Mouse (Mus musculus) gastrocnemius, postnatal 36 days (tissue): ENCODE measurements at regions not wholly inside any gene's neighbourhood (a gene's known extent, or its start where the extent isn't known, plus 50 kb on each side); places are given as distances from the start of the nearest gene placed in this dataset.
A peak's percentile ranks its signal among the peaks of the same experiment; 100 is the strongest.

ENCODE experiments used
- DNase-seq, 2 experiments: peaks; one replicate each; pipeline ENCODE4 v3.0.0; 2022
- intact Hi-C: fragments of 180-260 bp; cut with DNase I; formaldehyde crosslinking; loops from one replicate; pipeline ENCODE4 v1.15.1; 2025

DNA sequence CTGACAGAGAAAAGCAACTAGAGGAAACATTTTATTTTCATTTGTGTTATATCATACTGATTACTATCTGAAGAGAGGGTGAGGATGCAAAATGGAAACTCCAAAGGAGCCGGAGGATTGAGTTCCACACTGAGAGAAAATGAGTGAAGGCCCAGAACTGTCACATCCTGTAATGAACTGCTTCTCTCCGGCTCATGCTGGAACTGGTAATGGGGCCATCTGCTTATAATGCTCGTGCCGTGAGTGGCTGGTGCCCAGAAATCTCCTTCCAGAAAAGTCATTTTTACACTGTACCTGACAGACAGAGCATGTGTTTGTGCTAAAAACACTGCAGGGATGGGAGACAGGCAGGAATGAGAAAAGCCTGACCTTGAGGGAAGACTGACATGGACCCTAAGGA, 483.5 kb upstream of the Pkdcc start:
- no peak for DNase-seq

DNA sequence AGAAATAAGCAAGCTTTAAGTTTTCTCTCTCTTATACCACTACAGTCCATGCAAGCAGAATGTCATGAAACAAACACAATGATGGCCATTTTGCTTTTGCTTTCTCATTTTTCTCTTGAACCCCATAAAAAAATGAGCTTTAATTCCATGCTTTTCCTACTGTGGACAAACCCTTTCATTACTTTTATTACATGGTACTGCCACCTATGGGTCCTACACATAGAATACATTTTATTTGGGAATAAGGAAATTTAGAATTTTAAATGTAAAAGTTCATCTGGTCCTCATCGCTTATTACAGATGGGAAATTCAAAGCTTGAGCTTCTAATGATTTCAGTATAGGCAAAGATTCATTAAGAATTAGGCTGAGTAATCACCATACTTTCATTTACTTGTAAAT, 472.6 kb upstream of the Pkdcc start:
- no peak for DNase-seq
- intact Hi-C loops, result no loop called here

More for the DNA sequence above, 483.5 kb upstream of the Pkdcc start:
- intact Hi-C loops, result no loop called here

DNA sequence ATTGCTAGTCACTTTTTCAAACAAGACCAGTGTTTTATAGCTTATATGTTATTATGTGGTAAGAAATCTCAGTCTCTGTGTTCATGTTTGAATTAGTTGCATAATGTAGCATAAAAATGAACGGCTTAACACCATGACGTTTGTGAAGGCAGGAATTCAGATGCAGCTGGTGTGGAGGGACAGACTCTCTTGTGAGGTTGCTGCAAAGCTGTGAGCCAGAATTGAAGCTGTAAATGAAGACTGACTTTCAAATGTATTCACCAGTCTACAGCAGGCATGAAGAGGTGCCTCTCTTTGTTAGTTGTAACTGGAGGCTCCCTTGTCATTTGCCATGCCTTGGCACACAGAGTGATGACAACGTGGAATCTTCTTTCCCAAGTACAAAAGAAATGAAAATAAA, 457.7 kb upstream of the Pkdcc start:
- no peak for DNase-seq
- intact Hi-C loops, result no loop called here

DNA sequence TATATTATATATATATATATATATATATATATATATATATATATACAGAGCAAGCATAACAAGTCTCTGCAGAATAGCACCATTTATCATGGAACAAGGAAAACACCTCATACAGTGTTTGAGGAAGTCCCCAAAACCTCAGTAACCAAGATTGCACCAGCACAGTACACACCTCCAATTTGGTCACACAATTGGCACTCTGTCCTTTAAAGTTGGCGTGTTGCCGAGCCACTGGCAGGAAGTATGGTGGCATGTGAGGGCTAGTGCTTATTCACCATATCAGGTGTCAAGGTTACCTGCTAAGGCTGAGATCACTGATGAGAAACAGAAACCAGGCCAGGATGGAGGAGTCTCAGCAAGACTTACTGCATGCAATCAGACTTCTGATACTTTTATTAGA, 436.0 kb upstream of the Pkdcc start:
- no peak for DNase-seq
- intact Hi-C loops, result no loop called here

DNA sequence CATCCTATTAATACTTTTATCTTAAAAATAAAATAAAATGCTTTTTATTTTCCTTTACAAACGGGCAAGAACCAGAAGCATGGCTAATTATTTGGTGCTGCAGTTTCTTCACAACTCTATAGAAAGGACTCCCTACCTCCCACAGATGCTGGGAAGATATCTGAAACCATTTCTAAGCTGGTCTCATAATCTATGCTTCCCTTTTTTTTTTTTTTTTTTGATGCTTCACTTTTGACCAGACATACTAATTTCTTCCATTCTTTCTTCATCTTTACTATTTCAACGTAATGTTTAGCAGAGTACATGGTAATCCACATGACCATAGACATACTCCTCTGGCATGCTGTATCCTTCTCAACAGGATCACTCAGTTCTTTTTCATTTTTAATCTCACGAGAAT, 393.0 kb upstream of the Pkdcc start:
- intact Hi-C loops, result no loop called here
- DNase-seq, result no peak

DNA sequence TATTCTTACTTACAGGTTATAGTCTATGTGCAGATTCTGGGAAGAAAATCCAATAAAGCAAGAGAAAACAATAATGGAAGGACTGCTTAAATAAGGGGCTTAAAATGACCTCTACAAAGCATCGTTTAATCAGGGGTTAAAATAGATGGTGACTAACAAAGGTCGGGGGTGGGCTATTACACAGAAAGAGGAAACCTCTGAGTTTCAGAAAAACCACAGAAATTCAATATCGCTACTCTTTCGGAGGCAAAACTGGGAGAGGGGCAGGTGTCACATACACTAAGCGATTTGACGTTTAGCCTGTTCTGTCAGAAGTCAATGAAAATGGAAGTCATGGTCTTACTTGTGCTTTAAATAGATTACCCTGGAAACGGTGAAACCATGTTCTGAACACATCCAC, 391.0 kb upstream of the Pkdcc start:
- DNase-seq, result no peak
- intact Hi-C loops, result no loop called here

DNA sequence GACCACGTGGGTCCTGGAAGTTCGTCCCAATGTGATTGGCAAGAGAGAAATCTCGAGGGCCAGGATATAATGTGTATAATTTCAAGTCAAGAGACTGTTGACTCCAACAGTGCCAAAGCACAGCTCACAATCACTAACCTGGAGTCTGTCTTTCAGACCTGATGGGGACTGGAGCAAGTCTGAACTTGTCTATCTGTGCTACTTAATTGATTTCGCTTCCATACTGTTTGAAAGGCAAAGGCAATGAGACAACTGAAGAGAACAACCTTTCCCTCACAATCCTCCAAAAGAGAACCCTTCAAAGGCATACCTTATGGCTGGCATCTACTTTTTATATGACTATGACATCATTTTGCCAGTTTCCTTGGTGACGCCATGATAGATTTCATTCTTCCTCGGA, 390.5 kb upstream of the Pkdcc start:
- no peak for DNase-seq
- intact Hi-C loops, result no loop called here

DNA sequence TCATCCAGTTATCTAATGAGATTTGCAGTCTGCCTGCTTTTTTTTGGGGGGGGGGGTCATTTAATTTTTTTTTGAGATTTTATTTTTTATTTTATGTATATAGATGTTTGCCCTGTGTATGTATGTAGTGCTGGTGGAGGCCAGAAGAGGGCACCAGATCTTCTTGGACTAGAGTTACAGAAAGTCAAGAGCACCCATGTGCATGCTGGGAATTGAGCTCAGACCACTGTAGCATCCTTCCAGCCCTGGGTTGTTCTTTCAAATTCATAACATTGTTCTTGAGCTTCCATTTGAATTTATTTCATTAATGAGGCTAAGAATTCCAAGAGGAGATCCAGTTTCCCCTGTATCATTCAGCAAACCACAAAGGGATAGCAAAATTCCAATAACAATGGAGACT, 387.9 kb upstream of the Pkdcc start:
- intact Hi-C loops, result no loop called here
- DNase-seq, result no peak

DNA sequence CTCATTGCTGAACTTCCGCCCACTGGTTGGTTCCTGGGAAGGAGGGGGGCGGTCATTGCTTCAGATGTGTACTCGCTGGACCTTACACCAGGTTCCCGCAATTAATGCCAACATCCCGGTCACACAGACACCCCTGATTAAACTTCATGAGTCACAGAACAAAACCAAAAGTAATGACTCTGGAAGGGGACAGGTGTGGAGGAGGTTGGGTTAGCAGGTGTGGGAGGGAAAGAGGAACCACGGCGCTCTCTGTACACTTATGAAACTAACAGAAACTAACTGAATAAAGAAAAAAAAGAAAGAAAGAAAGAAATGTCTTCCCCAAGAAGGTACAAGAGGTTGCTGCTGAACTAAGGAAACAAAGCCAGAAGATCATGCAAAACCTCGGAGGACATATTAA, 387.3 kb upstream of the Pkdcc start:
- intact Hi-C loops, result no loop called here
- no peak for DNase-seq

DNA sequence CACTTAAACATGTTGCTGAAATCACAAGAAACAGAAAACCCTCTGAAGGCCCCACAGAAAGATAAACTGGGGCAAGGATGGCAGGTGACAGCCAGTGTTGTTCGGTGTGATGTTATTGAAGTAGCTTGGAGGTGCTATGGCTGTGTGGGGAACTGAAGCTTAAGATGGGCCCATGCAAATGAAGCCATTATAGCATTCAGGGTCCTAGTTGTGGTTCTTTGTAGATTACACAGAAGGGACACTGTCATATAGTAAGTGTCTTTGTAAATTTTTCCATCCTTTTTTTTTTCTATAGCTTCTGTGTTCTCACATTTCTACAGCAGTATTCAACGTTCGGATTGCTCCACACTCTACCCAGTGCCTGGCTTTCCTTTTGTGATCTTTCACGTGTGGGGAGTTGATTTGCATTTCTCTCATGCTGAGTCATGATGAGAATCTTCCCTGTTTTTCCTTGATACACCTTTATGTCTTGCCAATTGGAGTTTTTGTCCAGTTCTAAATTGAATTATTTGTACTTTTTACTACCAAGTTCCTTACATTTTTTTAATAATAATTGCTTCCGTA, 386.6 kb upstream of the Pkdcc start:
- intact Hi-C loops, result no loop called here
- DNase-seq, result no peak

DNA sequence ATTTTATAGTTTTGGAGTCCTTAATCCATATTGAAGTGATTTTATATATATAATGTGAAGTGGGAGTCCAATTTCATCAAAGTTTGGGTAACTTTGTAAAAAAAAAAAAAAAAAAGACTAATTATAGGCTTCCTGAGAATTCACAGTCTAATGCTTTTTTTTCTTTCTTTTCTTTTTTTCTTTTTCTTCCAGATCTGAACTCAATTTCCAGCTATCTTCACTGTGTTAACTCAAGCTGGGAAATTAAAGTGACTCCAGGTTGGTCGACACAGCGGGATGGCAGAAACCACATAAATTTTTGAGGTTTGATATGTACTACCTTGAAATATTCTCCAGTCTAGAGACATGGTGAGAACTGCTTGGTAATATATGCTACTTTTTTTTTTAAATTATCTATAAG, 385.7 kb upstream of the Pkdcc start:
- intact Hi-C loops, result no loop called here
- DNase-seq, result no peak

DNA sequence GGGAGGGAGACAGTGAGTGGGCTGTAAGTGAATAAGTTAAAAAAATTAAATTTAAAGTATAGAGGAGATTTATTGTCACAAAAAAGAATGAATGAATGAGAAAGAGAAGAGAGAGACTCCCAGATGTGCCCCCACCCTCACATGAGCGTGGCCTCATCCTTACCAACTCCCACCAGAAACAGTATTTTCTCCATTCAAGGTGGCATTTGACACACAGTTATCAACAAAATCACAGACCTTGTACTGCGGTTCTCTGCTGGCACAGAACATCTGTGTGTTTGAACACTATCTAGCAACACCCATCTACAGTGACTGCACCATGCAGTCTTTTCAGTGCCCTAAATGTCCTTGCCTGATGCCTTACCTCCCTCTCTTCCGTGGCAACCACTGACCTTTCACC, 380.9 kb upstream of the Pkdcc start:
- intact Hi-C loops, result no loop called here
- no peak for DNase-seq

DNA sequence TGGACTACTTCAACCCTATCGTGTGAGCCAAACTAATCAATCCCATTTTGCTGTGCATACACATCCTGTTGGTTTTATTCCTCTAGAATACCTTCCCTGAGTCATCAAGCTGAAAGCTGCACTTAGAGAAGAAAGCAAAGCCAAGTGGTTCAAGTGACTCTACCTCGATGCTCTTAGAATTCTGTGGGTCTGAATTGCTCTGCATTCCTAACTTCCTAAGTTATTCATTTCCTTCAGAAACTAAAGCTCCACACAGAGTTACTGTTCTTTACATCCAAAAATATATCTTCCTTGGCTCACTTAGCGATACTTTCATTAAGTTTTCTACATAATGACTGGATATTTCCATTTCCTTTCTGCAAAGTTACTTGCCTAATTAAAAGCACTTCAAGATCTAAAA, 379.0 kb upstream of the Pkdcc start:
- intact Hi-C loops, result no loop called here
- no peak for DNase-seq

DNA sequence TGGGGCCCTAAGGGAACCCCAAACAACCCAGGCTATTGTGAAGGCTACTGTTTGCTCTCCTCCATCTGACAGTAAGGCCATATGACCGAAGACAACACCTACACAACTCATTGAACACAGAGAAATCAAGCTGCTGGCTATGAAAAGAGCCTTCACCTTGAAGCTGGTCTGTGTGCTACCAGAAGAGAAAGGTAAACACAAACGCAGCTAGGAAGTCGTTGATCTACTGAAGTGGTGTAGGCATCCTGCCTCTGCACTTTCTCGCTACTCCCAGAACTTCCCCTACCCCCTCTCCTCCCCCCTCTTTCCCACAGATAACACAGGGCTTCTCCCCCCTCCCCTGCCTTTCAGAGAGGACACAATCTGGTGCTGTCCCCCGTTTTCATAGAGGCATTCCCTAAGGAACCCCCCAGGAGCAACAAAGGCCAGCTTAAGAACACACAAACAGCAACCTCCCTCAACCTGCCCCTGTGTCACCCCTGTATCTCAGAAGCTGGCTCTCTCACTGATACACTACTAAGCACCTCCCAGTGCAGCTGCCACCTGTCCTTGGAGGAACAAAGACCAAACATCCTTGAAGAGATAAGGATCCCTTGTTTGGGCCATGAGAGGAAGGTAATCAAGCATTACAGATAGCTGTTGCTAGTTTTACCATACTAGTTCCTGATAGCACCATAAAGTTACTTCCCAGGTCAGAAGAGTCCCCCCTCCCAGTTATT, 368.2 kb upstream of the Pkdcc start:
- intact Hi-C loops, result no loop called here
- no peak for DNase-seq

DNA sequence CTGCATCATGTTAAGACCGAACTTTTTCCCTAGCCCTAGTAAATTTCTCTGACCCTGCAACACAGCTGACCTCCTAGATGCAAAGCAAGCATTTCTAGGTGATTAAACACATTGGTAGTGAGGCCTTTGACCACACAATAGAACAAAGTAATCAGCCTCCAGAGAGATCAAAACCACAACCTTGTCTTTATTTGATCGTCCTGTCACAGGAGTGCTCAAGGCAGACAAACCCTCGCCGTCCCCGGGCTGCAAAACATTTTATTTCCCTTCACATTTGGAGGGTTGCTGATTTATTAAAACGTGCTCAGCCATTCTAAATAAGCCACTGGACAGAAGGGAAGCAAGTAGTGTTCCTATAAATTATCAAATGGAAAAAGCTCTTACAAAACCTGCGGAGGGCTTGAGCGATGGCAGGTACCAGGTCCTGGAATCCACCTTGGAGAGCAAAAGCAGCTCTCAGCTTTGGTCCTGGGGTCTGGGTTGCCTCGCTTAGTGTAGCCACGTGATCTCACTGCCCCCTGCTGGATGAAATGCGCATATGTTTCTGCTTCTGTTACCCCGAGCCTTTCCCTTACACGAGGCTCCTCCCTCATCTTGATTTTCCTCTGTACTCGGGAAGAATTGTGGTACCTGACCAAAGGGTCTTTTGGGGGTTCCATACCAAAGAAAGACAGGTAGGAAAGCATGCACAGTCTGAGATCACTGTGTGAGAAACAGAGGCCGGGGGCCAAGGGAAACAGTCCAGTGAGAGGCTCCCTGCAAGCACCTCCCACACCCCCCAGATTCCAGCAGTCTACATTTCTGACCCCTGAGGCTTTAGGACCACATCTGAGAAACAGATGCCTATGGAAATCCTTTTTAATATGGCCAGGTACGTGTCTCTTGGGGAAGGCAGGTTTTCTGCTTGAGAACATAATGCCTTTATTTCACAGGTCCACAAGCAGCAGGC, 357.6 kb upstream of the Pkdcc start:
- peak; percentile 28 to 45 for DNase-seq
- intact Hi-C loops, result no loop called here

DNA sequence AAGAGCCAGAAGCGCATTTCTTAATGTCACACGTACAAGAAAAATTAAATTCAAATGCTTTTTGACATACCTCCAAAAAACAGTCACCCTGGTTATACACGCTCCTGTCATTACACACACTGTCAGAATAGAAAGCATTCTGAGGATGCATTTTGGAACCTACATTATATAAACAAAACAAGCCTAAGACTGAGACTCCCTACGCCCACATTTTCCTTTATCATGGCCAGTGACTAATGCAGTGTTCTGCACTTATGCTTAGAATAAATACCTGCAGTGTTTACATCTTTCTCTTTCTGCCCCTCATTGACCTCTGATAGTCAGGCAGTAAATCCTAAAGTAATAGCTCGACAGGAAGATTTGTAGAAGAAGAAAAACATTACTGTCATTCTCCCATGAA, 354.7 kb upstream of the Pkdcc start:
- intact Hi-C loops, result no loop called here
- DNase-seq, result no peak

DNA sequence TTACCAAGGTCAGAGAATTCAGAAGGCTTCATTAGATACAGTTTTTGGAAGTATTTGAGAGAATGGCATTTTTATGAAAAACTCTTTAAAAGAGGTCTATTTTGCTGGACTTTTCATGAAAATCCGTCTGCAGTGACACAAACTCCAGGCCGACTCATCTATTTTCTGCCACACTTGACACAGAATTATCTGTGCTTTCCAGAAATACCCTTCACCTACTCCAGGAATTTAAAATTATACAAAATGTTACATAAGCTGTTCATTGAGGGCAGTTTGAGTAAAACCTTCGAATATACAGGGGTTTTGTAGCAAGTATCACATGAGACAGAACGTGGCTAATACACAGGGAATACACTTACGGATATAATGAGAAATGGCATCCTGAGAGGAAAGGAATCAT, 354.1 kb upstream of the Pkdcc start:
- intact Hi-C loops, result no loop called here
- DNase-seq, result no peak

DNA sequence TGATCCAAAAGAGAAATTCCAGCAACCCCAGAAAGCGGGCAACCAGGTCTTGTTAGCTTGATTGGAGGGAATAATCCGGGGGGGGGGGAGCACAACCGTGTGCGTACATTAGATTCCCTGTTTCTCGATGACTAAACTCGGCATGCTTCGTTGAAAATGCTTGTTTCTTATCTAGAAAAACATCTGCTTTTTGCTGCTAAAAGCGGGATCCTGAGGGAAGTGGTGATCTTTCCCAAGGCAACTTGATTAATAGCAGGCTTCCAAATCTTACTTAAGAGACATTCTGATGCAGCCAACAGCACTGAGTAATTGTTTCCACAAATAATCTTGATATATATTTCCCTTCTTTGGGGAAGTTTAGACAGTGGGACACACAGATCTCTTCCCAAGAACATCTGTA, 338.0 kb upstream of the Pkdcc start:
- intact Hi-C loops, result no loop called here
- no peak for DNase-seq

DNA sequence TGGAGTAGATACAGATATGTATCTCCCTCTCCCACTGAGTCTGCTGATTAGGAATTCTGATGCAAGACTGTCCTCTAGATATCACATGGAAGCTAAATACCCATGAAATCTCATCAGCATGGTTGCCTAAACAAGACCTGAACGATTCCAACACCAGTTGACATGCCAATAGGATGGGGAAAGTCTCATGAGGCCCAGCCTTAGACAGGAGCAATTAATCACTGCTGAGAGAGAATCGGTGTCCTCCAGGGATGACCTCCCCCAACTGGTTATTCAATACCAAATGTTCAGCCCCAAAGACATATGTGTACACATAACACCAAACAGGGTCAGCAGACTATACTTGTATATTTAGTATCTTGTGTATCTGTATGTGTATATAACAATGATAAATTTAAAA, 314.5 kb upstream of the Pkdcc start:
- intact Hi-C loops, result no loop called here
- no peak for DNase-seq

DNA sequence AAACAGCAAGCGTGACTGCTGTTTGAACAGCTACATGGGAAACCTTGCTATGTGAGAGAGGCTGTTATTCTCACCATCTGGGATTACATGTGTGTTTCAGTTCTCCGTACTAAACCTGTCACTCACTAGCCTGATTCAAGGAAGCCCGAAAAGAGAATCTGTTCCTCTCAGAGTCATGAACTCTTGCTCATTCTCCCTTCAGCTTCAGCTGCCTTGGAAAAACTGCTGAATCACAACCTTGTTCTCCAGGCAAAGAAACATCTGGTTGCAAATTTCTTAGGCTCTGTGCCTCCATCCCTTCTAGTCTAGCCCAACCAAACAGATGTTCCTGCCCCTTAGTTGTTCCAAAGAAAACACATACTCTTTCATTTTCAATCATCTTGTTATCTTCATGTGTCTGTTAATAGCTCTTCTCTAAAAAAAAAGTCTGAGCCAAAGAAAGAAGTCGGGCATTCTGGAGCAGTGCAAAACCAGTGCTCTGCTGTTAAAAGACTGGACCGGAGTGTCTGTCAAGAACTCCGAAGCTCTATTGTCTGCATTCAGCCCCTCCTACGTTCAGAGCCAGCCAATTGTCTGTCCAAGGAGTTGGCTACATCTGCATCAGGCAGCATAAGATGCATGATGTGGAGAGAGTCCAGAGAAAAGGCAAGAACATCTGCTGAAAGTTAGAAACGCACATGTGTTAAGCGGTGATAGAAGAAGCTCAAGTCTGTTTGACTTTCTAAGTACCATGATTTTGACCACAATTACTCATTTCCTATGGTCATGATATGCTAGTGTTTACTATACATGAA, 313.8 kb upstream of the Pkdcc start:
- DNase-seq, result no peak
- intact Hi-C loops, result no loop called here

DNA sequence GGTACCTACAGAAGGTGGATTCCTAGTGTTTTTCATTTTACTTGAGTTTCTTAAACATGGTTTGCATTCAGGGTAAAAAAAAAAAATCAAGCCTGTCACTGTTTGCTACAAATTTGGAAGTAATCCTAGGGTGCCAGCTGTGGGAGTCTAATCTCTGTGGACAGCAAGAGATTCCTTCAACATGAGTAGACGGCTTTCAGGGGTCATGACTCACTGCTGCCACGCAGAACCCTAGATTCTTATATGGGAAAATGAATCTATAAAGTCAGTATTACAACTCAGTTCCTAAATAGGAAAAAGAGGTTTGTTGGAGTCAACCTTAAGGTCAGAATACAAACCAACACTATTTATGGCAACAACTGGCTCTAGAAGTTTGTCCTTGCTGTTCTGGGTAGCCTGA, 310.1 kb upstream of the Pkdcc start:
- DNase-seq, result no peak
- intact Hi-C loops, result no loop called here
